Mouse (Mus musculus): Measurements from ENCODE around the gene Snx7. TPM values are rescaled to one million over a fixed set of nuclear protein-coding genes. Genes with fewer than 3 reads are reported as not detected.

The Snx7 gene
- polyA plus RNA-seq, 1 experiment = 14.8 TPM

DNA sequence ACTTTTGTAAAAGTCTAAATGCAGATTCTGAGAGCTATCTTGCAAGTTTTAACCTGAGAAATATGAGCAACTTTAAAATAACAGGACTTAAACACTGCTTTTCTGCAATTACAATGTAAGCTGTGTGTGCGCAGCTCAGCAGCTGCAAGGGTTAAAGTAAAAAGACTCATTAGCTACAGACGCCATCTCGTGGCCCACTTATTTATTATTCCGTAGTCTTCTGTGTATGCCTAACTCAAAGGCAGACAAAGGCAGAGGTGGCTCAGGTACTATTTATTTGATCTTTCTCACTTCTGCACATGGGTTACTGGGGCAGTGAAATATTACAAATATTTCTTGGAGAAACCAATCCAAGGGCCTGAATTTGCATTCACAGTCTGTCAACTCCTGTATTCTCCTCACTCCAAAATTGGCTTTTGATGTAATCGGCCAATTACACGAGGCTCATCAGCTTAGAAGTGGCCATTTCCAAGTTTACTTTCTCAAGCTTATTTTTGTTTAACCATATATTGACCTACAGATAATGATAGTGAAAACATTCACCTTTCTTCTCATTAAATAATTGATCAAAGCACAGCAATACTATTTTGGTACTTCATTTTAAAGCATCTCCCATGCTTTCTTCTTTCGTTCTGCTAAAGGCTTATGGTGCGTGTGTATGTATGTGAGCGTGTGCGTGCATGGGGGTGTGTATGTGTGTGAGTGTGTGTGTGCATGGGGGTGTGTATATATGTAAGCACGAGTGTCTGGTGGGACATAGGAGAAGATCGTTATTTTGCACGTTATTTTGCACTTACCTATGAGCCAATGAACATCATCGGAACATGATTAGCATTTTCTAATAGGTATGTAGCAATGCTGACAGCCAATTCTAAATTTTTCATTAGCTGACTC, 79.7 kb downstream of the Snx7 start:
- no peak overlapping the region for H3K4me3 ChIP-seq (ENCODE audit: insufficient read depth, low read length)
- peak; percentile 42; the same call in 1 of the 2 replicates for TF ChIP-seq CTCF (IDR thresholded peaks at IDR 0.05; ENCODE audit: extremely low read depth, insufficient read depth, low read length)
- no peak for TF ChIP-seq POLR2A (IDR thresholded peaks at IDR 0.05; ENCODE audit: extremely low read depth, insufficient read depth, low read length)
- no peak overlapping the region for H3K27ac ChIP-seq (ENCODE audit: insufficient read depth, low read length)
- no peaks in the 10 kb centered on the region for H3K4me1 ChIP-seq (ENCODE audit: control insufficient read depth, insufficient read depth, low read length)

DNA sequence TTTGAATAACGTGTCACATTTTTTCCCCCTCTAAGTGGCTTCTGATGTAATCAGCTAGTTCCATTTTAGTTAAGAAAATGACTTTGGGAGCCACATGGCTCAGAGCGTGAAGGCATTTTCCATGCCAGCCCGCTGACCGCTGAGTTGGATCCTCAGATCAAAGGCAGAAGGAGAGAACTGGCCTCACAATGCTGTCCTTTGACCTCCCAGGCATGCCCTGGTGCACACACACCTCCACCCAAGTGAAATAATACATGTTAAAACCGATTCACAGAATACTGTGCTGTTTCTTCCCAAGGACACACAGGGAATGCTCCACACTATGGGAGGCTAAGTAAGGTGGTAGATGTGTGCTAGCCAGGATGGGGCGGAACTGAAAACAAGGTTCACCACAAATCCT, 81.5 kb downstream of the Snx7 start:
- H3K4me1 ChIP-seq (ENCODE audit: control insufficient read depth, insufficient read depth, low read length) = no peaks in the 10 kb centered on the region
- no peak overlapping the region for H3K27ac ChIP-seq (ENCODE audit: insufficient read depth, low read length)
- TF ChIP-seq POLR2A (IDR thresholded peaks at IDR 0.05; ENCODE audit: extremely low read depth, insufficient read depth, low read length) (no peak), CTCF (IDR thresholded peaks at IDR 0.05; ENCODE audit: extremely low read depth, insufficient read depth, low read length) (no peak)
- H3K4me3 ChIP-seq (ENCODE audit: insufficient read depth, low read length) = no peak overlapping the region

DNA sequence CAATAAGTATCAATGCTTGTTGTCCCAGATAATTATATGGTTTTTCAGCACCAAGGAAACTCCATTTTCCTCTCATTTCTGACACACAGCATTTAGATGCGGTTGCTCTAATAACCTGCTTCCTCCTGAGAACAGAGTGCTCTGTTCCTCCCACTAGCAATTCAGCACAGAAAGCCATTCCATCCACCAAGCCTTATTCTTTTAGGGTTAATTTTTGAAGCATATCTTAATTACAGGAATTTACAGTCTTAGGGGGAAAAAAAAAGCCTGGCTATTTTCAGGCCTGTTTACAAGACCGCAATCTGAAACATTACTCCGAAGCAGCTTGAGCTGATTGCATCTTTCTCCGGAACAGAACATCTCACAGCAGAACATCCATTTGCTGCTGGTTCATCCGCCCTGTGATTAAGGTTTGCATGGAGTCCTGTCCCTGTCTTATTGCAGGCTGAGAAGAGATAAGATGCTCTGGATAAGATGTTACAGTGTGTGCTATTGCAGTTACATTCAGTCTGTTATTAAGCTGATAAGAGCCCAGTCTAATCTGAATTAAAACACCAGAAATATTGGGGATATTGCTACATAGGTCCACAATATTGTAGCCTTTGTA, 116.5 kb downstream of the Snx7 start:
- Histone ChIP-seq H3K27ac (ENCODE audit: insufficient read depth, low read length) (no peak overlapping the region), H3K4me1 (ENCODE audit: control insufficient read depth, insufficient read depth, low read length) (no peaks in the 10 kb centered on the region; the same call in 1 of the 2 replicates), H3K4me3 (ENCODE audit: insufficient read depth, low read length) (no peak overlapping the region)
- no peak for TF ChIP-seq POLR2A (IDR thresholded peaks at IDR 0.05; ENCODE audit: extremely low read depth, insufficient read depth, low read length)
- TF ChIP-seq CTCF (IDR thresholded peaks at IDR 0.05; ENCODE audit: extremely low read depth, insufficient read depth, low read length) = no peak

DNA sequence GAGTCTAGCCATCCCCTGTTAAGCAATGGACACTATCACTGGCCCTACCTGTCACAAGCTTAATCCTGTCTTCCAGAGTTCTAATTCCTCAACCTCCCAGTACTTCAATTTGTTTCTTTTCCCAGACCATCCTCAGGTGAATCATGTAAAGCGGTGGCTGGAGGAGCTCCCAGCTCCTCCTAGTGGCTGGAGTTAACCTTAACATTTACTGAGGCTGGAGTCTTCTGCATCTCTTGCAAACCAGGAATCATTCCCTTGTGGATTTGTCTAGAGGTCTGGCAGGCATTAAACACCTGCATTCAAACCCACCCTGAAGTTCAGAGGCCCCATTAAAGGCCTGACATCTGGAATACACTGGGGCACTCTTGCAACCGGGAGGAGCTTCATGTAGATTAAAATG, 117.1 kb downstream of the Snx7 start:
- H3K27ac ChIP-seq (ENCODE audit: insufficient read depth, low read length) = no peak overlapping the region
- H3K4me3 ChIP-seq (ENCODE audit: insufficient read depth, low read length) = no peak overlapping the region
- TF ChIP-seq POLR2A (IDR thresholded peaks at IDR 0.05; ENCODE audit: extremely low read depth, insufficient read depth, low read length) (no peak), CTCF (IDR thresholded peaks at IDR 0.05; ENCODE audit: extremely low read depth, insufficient read depth, low read length) (peak; percentile 40; the same call in 1 of the 2 replicates)
- no peaks in the 10 kb centered on the region; the same call in 1 of the 2 replicates for H3K4me1 ChIP-seq (ENCODE audit: control insufficient read depth, insufficient read depth, low read length)

DNA sequence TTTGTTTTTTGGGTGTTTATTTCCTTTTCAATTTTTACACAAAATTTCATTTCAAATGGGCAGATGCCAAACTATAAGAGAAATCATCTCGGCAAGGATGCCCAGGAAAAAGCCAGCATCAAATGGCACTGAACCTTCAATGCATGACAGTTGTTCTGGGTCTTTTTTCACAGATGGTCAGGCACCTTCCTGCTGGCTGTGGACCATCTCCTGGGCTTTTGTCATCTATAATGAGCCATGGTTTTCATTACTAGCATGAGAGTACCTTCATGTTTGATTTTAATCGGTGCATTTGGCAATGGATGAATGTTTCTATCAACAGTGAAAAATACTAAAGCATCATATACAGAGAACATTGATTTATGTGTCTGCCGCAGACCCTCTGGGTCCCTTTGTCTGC, 119.5 kb downstream of the Snx7 start:
- no peak overlapping the region for H3K27ac ChIP-seq (ENCODE audit: insufficient read depth, low read length)
- TF ChIP-seq CTCF (IDR thresholded peaks at IDR 0.05; ENCODE audit: extremely low read depth, insufficient read depth, low read length) (no peak), POLR2A (IDR thresholded peaks at IDR 0.05; ENCODE audit: extremely low read depth, insufficient read depth, low read length) (no peak)
- H3K4me1 ChIP-seq (ENCODE audit: control insufficient read depth, insufficient read depth, low read length) = no peaks in the 10 kb centered on the region; the same call in 1 of the 2 replicates
- no peak overlapping the region for H3K4me3 ChIP-seq (ENCODE audit: insufficient read depth, low read length)

DNA sequence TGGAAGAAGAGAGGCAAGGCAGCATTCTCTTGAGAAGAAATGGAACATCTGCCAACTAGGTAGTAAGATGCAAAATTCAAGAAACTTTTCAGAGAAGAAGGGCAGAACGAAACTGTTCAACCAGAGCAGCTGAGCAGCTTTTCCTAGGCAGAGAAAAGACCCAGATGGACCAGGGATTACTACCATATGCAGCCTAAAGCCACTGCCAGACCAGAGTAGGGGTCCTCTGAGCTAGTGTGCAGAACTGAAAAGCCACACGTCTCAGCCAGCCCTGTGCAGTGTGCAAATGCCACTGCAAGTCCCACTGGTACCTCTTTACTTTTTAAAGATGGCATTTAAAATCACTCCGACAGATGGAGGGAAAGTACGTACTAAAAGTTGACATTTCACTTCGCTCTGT, 129.0 kb downstream of the Snx7 start:
- TF ChIP-seq POLR2A (IDR thresholded peaks at IDR 0.05; ENCODE audit: extremely low read depth, insufficient read depth, low read length) (no peak), CTCF (IDR thresholded peaks at IDR 0.05; ENCODE audit: extremely low read depth, insufficient read depth, low read length) (no peak)
- no peaks in the 10 kb centered on the region for H3K4me1 ChIP-seq (ENCODE audit: control insufficient read depth, insufficient read depth, low read length)
- H3K4me3 ChIP-seq (ENCODE audit: insufficient read depth, low read length) = no peak overlapping the region
- no peak overlapping the region for H3K27ac ChIP-seq (ENCODE audit: insufficient read depth, low read length)

DNA sequence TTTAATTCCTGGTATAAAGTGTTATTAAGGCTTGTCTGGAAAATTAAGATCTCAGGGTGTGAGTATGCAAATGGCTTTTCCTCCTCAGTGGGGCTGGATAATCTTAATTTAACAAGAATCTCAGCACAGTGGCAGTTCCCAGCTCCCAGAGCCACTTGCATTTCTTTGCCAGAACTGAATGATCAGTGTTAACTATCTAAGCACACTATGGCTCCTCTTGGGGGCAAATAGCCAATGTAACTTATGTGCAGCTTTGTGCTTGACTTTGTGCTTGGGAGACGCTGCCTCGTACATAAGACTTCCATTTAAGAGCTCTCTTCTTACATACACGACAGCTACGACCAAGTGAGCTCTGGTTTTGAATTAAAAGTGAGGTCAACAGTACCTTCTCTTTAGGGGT, 136.1 kb downstream of the Snx7 start:
- no peak overlapping the region for H3K27ac ChIP-seq (ENCODE audit: insufficient read depth, low read length)
- TF ChIP-seq POLR2A (IDR thresholded peaks at IDR 0.05; ENCODE audit: extremely low read depth, insufficient read depth, low read length) (no peak), CTCF (IDR thresholded peaks at IDR 0.05; ENCODE audit: extremely low read depth, insufficient read depth, low read length) (no peak)
- no peaks in the 10 kb centered on the region for H3K4me1 ChIP-seq (ENCODE audit: control insufficient read depth, insufficient read depth, low read length)
- no peak overlapping the region for H3K4me3 ChIP-seq (ENCODE audit: insufficient read depth, low read length)

All from cortical plate, adult 2 months (tissue).